Mouse (Mus musculus): ENCODE results near the gene Nek2. TPM values are rescaled to one million over a fixed set of nuclear protein-coding genes. Genes with fewer than 3 reads are reported as not detected.

Gene Nek2
- polyA plus RNA-seq, 1 experiment from 2014 or later = 42.0 TPM

DNA sequence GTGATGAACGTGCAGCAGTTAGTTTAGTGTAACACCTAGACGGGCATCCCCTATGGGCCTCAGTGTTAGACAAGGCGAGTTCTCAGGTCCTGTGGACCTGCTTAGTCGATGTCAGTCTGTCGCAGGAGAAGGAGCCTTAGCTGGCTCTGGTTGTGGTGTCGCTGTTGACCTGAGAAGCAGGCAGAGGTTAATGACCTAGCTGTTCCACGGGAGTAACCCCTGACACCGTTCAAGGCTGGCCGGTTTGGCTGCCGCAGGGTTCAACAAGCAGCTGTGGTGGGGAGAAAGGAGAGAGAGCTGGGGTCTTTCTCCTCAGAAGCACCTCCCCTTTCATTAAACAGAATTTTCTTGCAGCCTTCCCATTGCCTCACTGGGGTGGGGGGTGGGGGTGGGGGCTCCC is 56.4 kb downstream of the Nek2 start:
- H3K27me3 ChIP-seq (ENCODE audit: control insufficient read depth, insufficient read depth, low read length) = no peaks in the 10 kb centered on the region
- H3K4me2 ChIP-seq (ENCODE audit: low read depth) = no peak overlapping the region
- H3K4me1 ChIP-seq (ENCODE audit: control insufficient read depth, insufficient read depth, low read length) = no peaks in the 10 kb centered on the region; the same call in 1 of the 2 replicates
- no peak overlapping the region for H3K4me3 ChIP-seq (ENCODE audit: low read depth, low read length)
- no peak overlapping the region for H3K9ac ChIP-seq (ENCODE audit: low read length)
- WGBS = 71% methylated on average over 10 of the region's 10 CpGs
- no peaks in the 10 kb centered on the region for H3K36me3 ChIP-seq (ENCODE audit: control insufficient read depth, insufficient read depth, low read length)
- no peak overlapping the region for H3K27ac ChIP-seq (ENCODE audit: low read depth, low read length)
- ATAC-seq (ENCODE audit: insufficient read depth, low FRiP score, low TSS enrichment) (no peak), DNase-seq (ENCODE audit: low spot score) (no peak)
- no peaks in the 10 kb centered on the region for H3K9me3 ChIP-seq (ENCODE audit: control insufficient read depth, low read length)

DNA sequence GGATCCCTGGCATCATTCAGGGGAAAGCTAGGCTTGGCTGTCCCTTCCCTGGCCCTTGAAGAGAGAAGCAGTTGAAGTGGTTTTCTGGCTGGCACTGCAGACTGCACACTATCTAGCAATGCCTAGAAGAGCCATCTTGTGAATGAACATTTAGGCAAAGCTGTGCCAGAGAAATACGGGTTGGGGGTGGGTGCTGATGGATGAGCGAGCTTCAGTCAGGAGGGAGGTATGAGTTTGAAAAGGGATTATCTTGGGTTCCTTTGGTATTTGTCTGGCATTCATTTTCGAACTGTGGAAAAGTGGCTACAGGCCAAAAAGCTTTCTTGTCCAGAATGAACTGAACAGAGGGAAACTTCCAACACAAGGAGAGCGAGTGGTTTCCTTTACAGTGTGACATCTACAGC is 57.3 kb downstream of the Nek2 start:
- H3K9ac ChIP-seq (ENCODE audit: low read length) = no peak overlapping the region
- WGBS = 89% methylated on average over 4 of the region's 4 CpGs
- H3K9me3 ChIP-seq (ENCODE audit: control insufficient read depth, low read length) = no peaks in the 10 kb centered on the region
- no peaks in the 10 kb centered on the region; the same call in 1 of the 2 replicates for H3K4me1 ChIP-seq (ENCODE audit: control insufficient read depth, insufficient read depth, low read length)
- ATAC-seq (ENCODE audit: insufficient read depth, low FRiP score, low TSS enrichment) = no peak
- no peak overlapping the region for H3K27ac ChIP-seq (ENCODE audit: low read depth, low read length)
- no peak for DNase-seq (ENCODE audit: low spot score)
- H3K4me3 ChIP-seq (ENCODE audit: low read depth, low read length) = no peak overlapping the region
- H3K36me3 ChIP-seq (ENCODE audit: control insufficient read depth, insufficient read depth, low read length) = no peaks in the 10 kb centered on the region
- H3K4me2 ChIP-seq (ENCODE audit: low read depth) = no peak overlapping the region
- no peaks in the 10 kb centered on the region for H3K27me3 ChIP-seq (ENCODE audit: control insufficient read depth, insufficient read depth, low read length)

DNA sequence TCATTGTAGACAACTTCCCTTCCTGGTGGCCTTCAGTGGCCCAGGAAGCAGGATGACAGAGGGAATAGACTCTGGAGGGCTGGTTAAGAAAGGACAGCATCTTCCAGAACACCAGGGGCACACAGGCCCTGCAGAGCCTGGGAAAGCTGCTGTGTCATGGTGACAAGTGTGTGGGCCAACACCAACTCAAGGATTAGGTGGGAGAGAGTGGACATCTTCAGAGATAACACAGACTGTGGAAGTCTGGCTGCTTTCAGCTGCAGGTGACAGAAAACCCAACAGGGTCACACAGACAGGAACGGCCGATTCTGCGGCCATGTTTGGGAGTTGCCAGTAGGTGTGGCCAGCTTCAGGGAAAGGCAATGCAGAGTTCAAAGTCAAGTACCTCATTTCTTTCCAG is 59.0 kb downstream of the Nek2 start:
- no peaks in the 10 kb centered on the region; the same call in 1 of the 2 replicates for H3K4me1 ChIP-seq (ENCODE audit: control insufficient read depth, insufficient read depth, low read length)
- 90% methylated on average over 3 of the region's 3 CpGs for WGBS

DNA sequence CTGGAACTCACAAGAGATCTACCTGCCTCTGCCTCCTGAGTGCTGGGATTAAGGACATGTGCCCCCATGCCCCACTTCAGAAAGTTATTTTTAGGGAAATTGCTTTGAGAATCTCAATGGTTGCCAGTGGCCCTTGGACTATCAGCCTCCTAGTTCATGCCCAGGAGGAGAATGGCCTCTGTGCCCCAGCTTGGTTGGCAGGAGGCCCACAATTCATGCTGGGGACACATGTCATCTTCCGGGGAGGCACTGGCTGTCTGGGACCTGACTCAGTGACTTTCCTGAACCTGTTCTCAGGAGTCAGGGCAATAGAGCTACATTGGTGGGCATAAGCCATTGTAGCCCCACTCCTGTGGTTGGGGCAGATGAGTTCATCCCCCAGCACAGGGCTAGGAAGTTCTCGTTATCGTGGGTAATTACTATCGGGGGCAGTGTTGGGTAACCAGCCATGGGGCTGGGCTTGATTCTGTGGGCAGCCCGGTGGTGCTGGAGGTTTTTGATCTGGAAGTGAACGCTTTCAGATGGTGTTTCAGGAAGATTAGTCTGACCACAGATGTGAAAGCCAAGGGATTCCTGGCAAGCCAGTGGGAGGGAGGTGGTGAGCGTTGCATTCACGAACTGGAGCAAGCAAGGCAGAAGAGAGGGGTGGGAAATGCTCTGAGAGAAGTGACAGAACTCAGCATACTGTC is 59.8 kb downstream of the Nek2 start:
- 86% methylated on average over 8 of the region's 8 CpGs for WGBS
- no peak overlapping the region for H3K4me3 ChIP-seq (ENCODE audit: low read depth, low read length)
- DNase-seq (ENCODE audit: low spot score) (no peak), ATAC-seq (ENCODE audit: insufficient read depth, low FRiP score, low TSS enrichment) (no peak)
- no peak overlapping the region for H3K9ac ChIP-seq (ENCODE audit: low read length)
- H3K4me2 ChIP-seq (ENCODE audit: low read depth) = no peak overlapping the region
- no peaks in the 10 kb centered on the region for H3K4me1 ChIP-seq (ENCODE audit: control insufficient read depth, insufficient read depth, low read length)
- no peak overlapping the region for H3K27ac ChIP-seq (ENCODE audit: low read depth, low read length)
- no peaks in the 10 kb centered on the region for H3K27me3 ChIP-seq (ENCODE audit: control insufficient read depth, insufficient read depth, low read length)
- no peaks in the 10 kb centered on the region for H3K9me3 ChIP-seq (ENCODE audit: control insufficient read depth, low read length)
- H3K36me3 ChIP-seq (ENCODE audit: control insufficient read depth, insufficient read depth, low read length) = no peaks in the 10 kb centered on the region

More for the DNA sequence above, 59.0 kb downstream of the Nek2 start:
- no peak overlapping the region for H3K4me3 ChIP-seq (ENCODE audit: low read depth, low read length)
- no peaks in the 10 kb centered on the region for H3K36me3 ChIP-seq (ENCODE audit: control insufficient read depth, insufficient read depth, low read length)
- H3K9ac ChIP-seq (ENCODE audit: low read length) = no peak overlapping the region
- no peak overlapping the region for H3K27ac ChIP-seq (ENCODE audit: low read depth, low read length)
- no peaks in the 10 kb centered on the region for H3K27me3 ChIP-seq (ENCODE audit: control insufficient read depth, insufficient read depth, low read length)
- no peak overlapping the region for H3K4me2 ChIP-seq (ENCODE audit: low read depth)
- no peak for DNase-seq (ENCODE audit: low spot score)
- no peaks in the 10 kb centered on the region for H3K9me3 ChIP-seq (ENCODE audit: control insufficient read depth, low read length)
- no peak for ATAC-seq (ENCODE audit: insufficient read depth, low FRiP score, low TSS enrichment)

DNA sequence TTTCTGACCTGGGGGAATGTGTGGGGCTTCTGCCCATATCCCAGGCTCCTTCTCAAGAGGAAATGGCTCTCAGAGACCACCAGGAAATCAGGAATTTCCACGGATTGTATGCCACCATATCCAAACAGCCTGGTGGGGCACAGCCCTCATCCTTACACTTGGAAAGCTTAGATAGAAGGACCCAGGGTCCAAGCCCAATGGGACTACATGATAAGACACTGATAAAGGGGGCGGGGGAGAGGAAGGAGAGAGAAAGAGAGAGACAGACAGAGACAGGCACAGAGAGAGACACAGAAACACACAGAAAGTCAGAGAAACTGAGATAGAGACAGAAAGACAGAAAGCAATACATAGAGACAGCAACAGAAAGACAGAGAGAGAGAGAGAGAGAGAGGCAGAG is 60.4 kb downstream of the Nek2 start:
- Histone ChIP-seq H3K9me3 (ENCODE audit: control insufficient read depth, low read length) (no peaks in the 10 kb centered on the region), H3K4me3 (ENCODE audit: low read depth, low read length) (no peak overlapping the region), H3K4me2 (ENCODE audit: low read depth) (no peak overlapping the region), H3K9ac (ENCODE audit: low read length) (no peak overlapping the region), H3K36me3 (ENCODE audit: control insufficient read depth, insufficient read depth, low read length) (no peaks in the 10 kb centered on the region), H3K27ac (ENCODE audit: low read depth, low read length) (no peak overlapping the region), H3K4me1 (ENCODE audit: control insufficient read depth, insufficient read depth, low read length) (no peaks in the 10 kb centered on the region), H3K27me3 (ENCODE audit: control insufficient read depth, insufficient read depth, low read length) (no peaks in the 10 kb centered on the region)
- DNase-seq (ENCODE audit: low spot score) (no peak), ATAC-seq (ENCODE audit: insufficient read depth, low FRiP score, low TSS enrichment) (no peak)
- 69% methylated on average over 2 of the region's 2 CpGs for WGBS

Other genes starting within 250 kb of the Nek2 start
- 53.7 and 56.3 TPM in 2 replicates for gene Dtl, start 245.9 kb upstream of the Nek2 start, polyA plus RNA-seq (2014; fragmentation: Nextera tagmentation; extraction: Ambion mirVana)
- gene Ints7, start 245.8 kb upstream of the Nek2 start, polyA plus RNA-seq (2014; fragmentation: Nextera tagmentation; extraction: Ambion mirVana) = 60.1 and 60.2 TPM in 2 replicates
- gene Lpgat1, start 103.6 kb upstream of the Nek2 start, polyA plus RNA-seq (2014; fragmentation: Nextera tagmentation; extraction: Ambion mirVana) = 40.0 and 43.0 TPM in 2 replicates
- 2.1 and 3.3 TPM in 2 replicates for gene Slc30a1, start 85.3 kb downstream of the Nek2 start, polyA plus RNA-seq (2014; fragmentation: Nextera tagmentation; extraction: Ambion mirVana)
- 0.85 and 1.3 TPM in 2 replicates for gene Rd3, start 155.9 kb downstream of the Nek2 start, polyA plus RNA-seq (2014; fragmentation: Nextera tagmentation; extraction: Ambion mirVana)